Mouse (Mus musculus): ENCODE measurements at regions not wholly inside any gene's neighbourhood (a gene's known extent, or its start where the extent isn't known, plus 50 kb on each side); places are given as distances from the start of the nearest gene placed in this dataset.

DNA sequence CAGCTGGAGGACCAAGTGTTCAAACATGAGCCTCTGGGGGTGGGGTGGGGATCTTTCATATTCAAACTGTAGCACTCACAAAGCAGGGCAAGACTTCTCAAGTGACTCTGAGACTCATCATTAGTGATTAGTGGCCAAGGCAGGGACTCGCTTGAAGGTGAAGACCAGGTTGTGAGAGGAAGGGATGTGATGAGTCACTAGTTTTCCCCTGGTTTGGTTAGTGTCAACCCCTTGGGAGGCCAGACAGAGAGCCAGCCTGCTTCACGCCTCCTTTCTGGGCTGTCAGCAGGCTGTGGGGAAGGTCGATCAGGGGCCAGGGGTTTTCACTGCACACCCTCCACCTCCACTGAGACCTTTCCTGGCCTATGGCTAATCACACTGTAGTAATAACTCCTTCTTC, 65.2 kb downstream of the Slc30a10 start:
- DNase-seq (ENCODE audit: low read depth, low spot score) = no peak

DNA sequence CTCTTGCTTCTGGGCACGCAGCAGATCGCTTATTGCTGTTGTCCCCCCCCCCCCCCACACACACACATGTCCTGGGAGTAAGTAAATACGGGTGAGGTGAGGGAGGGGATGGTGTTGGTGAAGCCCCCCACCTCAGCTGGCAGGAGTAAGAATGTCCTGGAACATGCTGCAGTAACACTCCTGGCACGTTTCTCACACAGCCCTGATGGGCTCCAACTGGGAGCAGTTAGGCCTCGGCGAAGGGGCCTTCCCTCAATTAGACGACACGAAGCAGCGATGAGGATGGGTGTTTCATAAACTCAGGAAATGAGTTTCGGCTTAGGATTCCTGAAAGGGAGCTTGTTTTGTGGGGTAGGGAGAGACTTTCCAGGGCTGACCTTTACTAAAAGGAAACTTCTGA, 69.4 kb downstream of the Slc30a10 start:
- no peak for DNase-seq (ENCODE audit: low read depth, low spot score)

DNA sequence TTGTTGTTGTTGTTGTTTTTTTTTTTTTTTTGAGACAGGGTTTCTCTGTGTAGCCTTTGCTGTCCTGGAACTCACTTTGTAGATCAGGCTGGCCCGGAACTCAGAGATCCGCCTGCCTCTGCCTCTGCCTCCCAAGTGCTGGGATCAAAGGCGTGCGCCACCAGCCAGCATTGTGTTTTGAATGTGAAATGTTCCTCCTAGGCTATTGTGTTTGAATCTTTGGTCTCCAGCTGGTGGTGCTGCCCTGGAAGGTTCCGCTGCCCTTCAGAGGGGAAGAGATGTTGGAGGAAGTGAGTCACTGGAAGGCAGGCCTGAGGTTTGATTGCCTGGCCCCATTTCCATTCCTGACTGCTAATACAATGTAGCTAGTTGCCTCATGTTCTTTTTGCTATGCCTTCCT, 78.8 kb downstream of the Slc30a10 start:
- no peak for DNase-seq (ENCODE audit: low read depth, low spot score)

DNA sequence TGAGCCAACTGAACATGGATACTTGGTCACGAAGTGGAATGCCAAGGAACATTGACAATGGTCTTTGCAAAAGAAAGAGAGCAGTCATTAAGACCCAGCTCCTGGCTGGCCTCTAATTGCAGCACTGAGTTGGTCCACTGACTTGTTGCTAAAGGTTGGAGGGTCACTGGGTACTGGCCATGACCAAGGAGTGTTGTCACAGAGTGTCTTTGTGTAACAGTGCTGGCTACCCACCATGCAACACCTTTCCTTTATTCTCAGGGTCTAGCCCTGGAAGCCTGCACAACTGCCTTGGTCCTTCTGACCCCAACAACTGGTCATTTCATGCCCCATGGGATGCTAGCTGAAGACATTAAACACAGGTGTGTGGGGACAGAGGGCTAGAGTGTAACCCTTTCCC, 79.5 kb downstream of the Slc30a10 start:
- DNase-seq (ENCODE audit: low read depth, low spot score) = no peak

DNA sequence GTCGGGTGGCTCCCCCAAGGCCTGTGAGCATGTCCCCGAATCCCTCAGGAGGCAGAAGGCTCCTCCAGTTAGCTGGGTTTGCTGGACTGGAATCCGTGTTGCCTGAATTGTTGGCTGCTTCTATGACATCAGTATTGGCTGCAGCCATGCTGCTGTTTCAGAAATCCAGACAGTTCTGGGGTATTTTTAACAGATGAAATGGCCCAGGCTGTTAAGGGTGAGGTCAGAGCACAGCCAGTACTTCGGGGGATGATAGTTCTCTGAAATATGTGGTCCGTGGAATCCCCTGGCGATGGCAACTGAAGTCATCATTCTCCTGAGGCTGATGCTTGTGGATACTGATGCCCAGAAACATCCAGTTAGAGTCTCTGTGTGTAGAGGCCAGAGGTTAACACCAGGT, 80.7 kb downstream of the Slc30a10 start:
- no peak for DNase-seq (ENCODE audit: low read depth, low spot score)

DNA sequence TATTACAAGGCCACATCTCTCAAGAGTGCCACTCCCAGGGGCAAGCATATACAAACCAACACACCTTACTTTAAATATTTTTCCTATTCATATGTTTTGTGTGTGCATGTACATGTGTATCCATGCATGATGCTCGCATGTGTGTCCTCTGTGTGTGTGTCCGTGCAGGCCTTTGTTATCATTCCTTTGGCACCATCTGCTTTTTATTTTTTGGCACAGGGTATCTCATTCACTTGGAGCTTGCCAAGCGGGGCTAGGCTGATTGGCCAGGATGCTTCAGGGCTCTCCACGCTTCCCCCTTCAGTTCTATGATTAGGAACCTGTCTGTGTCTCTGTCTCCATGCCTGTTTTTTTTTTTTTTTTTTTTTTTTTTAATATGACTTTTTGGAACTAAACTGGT, 82.6 kb downstream of the Slc30a10 start:
- no peak for DNase-seq (ENCODE audit: low read depth, low spot score)

DNA sequence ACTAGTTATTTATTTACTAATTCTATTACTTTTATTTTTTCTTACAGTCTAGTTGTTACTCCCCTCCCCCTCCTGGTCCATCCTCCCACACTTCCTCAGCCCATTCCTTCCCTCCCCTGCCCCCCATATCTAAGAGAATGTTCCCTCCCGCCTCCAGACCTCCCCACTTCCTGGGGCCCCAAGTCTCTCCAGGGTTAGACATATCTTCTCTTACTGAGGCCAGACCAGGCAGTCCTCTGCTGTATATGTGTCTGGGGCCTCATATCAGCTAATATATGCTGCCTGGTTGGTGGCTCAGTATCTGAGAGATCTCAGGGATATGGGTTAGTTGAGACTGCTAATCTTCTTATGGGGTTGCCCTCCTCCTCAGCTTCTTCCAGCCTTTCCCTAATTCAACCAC, 84.8 kb downstream of the Slc30a10 start:
- DNase-seq (ENCODE audit: low read depth, low spot score) = no peak

DNA sequence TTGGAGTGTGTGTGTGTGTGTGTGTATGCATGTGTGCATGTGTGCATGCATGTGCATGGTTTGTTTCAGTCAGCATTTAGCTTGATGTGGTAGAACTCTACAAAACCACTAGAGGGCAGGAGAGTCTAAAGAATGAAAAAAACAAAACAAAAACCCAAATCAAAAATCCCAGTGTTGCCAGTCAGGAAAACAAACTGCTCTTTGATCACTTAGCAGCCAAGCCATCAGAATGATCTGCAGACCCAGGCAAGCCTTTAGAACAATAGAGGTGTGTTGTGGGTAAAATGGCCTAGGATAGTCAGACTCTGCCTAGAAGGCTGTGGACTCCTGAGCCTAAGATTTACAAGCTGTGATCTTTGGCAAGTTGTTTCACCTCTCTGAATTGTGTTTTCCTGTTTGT, 91.7 kb downstream of the Slc30a10 start:
- peak; percentile 37 for DNase-seq (ENCODE audit: low read depth, low spot score)

DNA sequence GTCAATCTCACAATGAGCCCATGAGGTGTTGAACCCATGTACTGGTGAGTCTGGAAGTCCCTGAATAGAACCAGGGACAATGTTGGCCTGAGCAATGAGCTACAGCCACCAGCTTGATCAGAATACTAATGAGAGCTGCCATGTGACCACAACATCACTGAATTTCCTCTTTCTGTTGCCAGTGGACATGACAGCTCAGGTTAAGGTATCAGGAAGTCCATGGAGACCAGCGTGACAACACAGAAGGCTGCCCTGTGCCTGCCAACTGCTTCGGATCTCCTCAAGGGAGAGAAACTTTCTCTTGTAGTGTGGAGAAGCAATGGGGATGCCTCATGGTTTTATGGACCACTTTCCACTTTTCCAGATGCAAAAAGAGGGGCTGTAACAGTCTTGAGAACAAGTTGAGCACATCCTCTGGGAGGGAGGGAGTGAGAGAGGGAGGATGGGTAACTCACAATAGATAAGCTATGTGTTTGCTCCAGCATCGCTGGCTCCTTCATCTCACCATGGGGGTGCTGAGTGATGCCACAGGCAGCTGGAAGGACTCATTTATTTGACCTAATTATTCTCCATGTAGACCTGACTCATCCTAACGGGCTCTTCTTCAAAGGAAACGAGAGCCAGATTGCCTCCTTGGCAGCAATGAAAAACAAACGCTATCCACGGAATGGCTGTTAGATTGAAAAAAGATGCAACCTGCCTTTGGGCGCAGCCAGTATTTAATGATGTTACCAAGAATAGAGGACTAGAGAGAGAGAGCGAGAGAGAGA, 118.3 kb downstream of the Slc30a10 start:
- no peak for DNase-seq (ENCODE audit: low read depth, low spot score)

DNA sequence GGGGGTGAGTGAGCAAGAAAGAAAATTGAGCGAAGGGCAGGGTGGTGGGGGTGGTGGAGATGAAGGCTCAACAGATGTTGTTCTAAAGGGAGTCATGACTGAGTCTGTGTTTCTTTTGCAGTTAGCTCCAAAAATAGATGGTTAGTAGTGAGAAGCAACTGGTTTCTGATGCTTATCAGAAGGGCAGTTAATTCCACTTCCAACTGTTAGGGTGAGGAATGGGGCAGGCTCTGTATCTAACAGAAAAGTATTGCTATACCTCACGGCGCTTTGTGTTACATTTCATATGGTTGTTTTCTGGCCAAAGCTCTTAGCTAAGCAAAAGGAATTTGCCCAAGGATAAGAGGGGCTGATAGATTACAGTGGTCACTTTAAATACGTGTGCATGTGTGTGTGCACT, 120.3 kb downstream of the Slc30a10 start:
- no peak for DNase-seq (ENCODE audit: low read depth, low spot score)

DNA sequence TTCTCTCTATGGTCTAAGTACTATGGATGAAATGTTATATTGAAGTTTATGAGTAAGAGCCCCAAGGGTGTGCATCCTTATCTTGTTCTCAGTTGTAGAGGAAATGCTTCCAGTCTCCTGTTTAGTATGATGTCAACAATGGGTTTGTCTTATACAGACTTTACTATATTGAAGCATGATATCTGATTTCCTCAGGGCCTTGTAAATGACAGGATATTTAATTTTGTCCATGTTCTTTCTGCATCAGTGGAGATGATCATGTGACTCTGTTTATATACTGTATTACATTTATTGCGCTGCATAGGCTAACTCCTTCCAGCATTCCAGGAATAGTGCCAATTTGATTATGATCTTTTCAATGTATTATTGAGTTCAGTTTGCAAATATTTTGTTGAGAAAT, 125.2 kb downstream of the Slc30a10 start:
- DNase-seq (ENCODE audit: low read depth, low spot score) = no peak

DNA sequence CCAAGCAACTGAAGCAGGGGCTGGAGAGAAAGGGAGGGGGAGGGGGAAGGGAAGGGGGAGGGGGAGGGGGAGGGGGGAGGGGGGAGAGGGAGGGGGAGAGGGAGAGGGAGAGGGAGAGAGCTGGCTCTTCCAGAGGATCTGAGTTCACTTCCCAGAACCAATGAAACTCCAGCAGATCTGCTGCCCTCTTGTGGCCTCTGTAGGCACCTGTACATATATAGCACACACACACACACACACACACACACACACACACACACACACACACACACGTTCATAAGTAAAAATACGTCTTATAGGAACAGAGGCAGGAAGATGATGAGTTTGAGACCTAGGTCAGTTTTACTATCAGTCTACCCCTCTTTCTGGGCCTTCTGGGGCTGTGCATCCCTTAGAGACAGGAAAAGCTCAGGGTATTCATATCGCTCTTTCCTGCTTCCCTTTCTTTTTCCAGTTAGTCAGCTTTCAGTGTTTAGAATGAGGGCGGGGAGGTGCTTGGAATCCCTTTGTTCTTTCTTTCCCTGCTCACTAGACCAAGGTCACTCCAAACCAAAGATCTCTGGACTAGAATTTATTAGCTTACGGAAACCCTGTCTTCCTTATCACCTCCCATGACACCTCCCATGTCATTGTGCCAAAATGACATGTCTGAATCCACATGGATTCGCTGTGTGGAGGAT, 130.7 kb downstream of the Slc30a10 start:
- DNase-seq (ENCODE audit: low read depth, low spot score) = no peak

DNA sequence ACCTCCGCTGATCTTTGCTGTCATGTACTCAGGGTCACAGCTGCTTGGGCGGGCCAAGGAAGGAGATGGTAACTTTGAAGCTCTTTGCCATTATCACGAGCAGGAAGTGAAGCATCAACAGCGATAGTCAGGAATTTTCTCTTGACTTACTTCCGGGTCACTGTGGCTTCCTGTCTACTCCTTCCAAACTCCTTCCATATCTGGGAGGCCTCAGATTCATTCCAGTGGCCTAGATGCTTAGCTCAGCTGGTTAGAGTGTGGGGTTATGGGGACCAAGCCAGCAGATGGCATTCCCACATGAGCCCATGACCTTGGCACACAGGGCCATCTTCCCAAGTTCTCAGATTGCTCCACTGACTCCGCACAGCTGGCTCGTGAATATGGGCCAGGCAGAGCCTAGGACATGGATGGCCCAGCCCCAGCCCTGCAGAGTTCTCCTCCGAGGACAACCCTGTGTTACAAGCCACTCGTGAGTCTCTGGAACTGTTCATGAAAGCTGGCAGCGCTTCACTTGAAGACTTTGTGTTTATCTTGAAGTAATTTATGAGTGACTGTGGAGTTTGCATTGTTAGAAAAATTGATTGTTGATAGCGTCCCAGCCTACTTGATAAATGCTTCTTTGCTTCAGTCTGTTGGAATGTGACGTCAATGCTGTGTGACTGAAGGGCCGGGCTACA, 133.2 kb downstream of the Slc30a10 start:
- no peak for DNase-seq (ENCODE audit: low read depth, low spot score)

DNA sequence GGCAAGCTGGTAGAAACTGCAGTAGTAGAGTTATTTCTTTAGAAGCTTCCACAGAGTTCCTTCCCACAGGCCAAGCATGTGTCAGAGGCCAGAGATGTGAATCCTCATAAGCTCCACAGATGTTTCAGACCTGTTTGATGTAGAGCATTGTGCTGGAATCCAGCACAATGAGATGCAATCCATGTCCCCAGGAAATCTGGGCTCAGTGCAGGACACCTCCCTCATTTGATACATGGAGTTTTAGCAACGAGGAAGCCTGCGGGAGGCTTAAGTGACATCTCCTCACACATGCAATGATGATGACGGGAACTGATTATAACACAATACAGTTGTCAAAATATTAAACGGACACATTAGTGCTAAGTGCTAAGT, 133.7 kb downstream of the Slc30a10 start:
- DNase-seq (ENCODE audit: low read depth, low spot score) = no peak

DNA sequence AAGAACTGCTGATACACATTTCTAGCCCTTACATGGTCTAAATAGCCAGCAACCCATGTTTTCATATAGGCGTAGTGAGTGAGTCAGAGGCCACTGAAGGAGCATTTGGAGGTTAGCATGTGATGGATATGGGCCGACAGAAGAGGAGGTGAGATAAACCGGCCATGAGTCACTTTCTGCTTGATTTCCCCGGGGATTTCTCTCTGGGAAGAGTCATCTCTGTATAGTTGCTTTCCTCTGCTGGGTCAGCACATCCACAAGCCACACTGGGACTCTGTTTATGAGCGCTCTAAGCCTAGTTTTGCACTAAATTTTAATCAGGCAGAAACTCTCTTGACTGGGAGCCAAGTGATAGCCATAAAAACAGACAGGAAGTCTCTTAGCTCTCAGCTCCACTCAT, 142.2 kb downstream of the Slc30a10 start:
- no peak for DNase-seq (ENCODE audit: low read depth, low spot score)

DNA sequence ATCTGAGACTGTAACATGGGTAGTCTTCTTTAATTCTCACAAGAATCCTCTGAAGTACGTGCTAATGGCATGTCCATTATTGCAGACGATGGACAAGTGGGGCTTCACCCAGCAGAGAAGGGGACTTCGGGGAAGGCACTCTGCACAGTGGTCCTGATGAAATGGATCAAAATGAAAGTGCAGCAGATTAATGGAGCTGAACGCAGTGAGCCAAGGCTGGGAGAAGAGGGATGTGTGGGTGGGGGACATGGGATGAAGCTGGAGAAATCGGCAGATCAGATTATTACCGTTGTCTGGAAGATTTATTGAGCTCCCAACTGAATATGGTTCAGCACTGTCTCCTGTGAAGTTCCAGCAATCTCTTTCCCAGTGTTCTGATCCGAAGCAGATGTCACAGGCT, 143.9 kb downstream of the Slc30a10 start:
- no peak for DNase-seq (ENCODE audit: low read depth, low spot score)

DNA sequence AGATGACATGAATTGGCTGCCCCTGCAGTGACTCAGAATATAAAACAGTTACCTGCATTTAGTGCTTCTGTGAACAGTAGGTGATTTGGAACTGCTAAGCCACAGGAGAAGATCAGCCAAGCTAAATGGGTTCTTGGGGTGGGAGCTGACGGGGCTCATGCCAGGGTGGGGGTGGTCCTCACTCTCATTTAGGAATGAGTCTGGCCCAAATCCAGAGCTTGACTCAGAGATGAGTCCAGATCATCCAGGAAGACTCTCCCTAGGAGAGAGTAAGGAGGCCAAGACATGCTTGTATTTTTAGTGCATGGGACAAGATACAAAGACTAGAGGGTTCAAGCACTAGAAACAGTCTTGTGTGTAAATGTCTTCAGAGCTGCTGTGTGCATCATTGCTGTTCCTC, 146.5 kb downstream of the Slc30a10 start:
- DNase-seq (ENCODE audit: low read depth, low spot score) = no peak

DNA sequence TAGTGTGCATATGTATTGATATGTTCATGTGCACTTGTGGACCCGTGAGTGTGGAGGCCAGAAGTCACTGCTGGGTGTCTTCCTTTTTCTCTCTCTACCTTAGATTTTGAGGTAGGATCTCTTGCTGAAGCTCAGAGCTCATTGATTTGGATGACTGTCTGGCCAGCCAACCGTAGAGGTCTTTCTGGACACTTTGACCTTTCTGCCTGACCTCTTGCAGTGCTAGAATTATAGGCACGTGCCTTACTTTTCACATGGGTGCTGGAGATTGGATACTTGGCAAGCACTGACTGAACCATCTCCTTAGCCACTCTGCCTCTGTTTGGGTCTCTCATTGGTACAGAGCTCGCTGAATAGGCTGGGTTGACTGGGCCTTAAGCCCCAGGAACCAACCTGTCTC, 151.3 kb downstream of the Slc30a10 start:
- no peak for DNase-seq (ENCODE audit: low read depth, low spot score)

DNA sequence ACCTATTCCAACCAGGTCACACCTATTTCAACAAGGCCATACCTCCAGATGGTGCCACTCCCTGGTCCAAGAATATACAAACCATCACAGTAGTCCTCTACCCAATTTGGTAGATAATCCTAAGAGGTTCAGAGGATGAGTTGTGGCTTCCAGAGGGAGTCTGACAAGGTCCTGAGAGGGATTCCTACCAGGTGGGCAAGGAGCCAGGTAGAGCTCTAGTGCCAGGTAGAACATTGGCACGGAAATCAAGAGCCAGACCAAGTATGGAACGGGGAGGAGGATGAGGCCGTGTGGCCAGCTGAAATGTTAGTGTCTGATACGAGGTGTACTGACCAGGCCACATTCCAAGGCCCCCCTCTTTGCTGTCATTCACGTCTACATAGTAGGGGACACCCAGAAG, 153.0 kb downstream of the Slc30a10 start:
- DNase-seq (ENCODE audit: low read depth, low spot score) = no peak

DNA sequence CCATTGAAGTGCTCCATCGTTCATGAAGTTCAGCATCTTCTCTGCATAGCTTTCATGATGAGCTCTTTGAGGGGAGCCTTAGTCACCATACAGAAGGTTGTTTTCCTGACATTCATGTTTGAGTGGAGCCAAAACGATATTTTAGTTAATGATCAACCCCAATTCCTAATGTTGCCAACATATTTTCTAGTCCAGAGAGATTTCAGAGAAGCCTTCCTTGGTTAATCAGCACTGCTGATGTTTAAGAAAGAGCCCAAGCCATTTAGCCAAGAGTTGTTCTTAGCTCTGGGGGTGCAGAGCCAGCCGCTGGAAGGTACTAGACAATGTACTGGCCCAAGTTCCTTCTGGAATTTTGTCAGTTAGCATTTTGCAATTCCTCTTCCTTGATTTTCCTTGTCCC, 153.8 kb downstream of the Slc30a10 start:
- no peak for DNase-seq (ENCODE audit: low read depth, low spot score)

DNA sequence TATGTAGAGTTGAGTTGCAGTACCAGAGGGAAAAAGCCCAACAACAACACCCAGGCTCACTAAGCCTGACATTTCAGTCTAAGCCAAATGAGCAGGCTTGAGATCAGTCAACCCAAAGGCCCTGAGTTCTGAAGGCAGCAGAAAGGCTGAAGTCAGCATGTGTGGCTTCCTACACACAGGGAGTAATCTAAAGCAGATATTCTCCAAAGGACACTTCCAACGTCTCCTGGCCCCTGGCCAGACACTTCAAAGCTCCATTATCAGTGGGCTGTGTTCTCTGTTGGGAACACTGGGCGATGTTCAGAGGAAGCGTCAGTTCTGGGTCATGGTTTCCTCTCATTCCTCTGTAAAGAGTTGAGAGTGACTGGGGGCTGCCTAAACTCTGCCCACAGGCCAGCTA, 155.9 kb downstream of the Slc30a10 start:
- DNase-seq (ENCODE audit: low read depth, low spot score) = no peak

DNA sequence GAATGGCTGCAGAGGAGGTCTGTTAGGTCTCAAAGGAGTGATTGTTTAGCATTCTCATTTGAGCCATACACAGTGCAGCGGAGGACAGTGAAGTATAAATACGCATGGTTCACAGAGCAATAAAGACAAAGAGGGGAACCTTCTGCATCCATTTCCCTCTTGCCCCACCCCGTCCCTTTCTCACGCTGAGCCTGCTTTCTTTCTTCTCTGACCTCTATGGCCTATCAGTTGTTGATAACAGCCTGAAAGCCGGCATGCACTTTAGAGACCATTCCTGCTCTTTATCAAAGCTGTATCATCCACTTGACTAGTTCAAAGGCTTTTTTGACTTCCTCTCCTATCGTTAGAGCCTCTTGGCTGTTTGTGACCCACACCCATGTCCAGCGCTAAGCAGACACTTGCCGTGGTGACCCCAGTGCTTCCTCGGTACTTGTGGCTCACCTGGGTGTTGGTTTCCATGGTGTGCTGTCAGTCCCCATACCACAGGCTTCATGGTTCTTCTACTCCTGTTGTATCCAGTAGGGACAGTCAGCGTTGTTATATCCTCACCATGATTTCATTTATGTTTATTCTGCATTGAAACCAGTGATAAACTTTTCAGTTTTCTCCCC, 161.3 kb downstream of the Slc30a10 start:
- no peak for DNase-seq (ENCODE audit: low read depth, low spot score)

DNA sequence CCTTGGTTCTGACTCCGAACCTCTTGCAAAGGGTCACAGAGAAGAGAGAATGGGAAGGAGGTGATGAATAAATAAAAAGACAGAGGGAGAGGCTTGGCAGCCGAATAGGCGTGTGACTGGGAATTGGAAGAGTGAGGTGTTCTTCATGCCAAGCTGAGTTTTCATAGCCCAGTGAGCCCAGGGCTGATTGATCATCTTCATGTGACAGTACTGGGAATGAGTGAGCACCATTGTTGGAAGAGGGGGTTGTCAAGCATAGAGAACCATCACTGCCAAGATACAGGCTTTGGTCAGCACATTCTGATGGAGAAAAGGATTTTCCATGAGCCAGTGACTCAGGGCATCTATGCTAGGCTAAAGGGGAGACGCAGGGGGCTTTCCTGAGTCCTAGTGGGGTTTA, 163.0 kb downstream of the Slc30a10 start:
- DNase-seq (ENCODE audit: low read depth, low spot score) = no peak

Data from brain, embryonic 18.5 days (tissue).